Mouse (Mus musculus): ENCODE data around the gene Gpatch3. TPM values are rescaled to one million over a fixed set of nuclear protein-coding genes. Genes with fewer than 3 reads are reported as not detected.

Gene Gpatch3
- polyA plus RNA-seq, 1 experiment from 2014 or later: 7.7 TPM

DNA sequence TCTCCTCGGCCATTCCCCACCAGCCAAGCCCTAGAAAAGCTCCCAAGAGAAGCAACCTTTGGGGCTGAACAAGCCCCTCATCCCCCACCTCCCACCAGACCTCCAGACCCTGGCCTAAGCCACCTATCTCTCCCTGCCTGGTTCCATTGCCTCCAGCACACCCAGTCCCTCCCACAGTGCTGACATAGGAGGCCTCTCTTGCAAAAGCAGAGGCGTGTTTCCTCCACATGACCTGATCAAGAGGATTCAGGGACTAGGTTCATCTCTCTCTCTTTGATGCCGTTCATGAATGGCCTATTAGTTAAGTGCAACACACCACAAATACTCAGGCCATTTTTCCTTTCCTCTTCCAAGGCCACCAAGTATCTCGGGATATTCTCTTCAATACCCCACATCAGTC, 14.7 kb upstream of the Gpatch3 start:
- Histone ChIP-seq H3K27ac (no peak overlapping the region), H3K36me3 (ENCODE audit: poor library complexity, severe bottlenecking) (no peaks in the 10 kb centered on the region), H3K4me2 (no peak overlapping the region), H3K9me3 (replicated peaks) (no peaks in the 10 kb centered on the region; the same call in 1 of the 2 replicates), H3K4me3 (no peak overlapping the region), H3K9ac (no peak overlapping the region), H3K4me1 (no peaks in the 10 kb centered on the region), H3K27me3 (0 out of 2 replicates have a peak, but pooled peaks cover 4% of the 10 kb centered on the region)
- ATAC-seq: no peak
- 75% methylated on average over 4 of the region's 4 CpGs for whole genome bisulfite sequencing

GRCm38 (mm10) chr4:133561622-133562021, 12.9 kb upstream of the Gpatch3 start:
- Histone ChIP-seq H3K9me3 (replicated peaks) (no peaks in the 10 kb centered on the region; the same call in 1 of the 2 replicates), H3K9ac (no peak overlapping the region), H3K4me2 (no peak overlapping the region), H3K36me3 (ENCODE audit: poor library complexity, severe bottlenecking) (no peaks in the 10 kb centered on the region), H3K4me1 (no peaks in the 10 kb centered on the region), H3K27me3 (no peaks in the 10 kb centered on the region), H3K4me3 (no peak overlapping the region), H3K27ac (no peak overlapping the region)
- ATAC-seq: no peak
- 70% methylated on average over 4 of the region's 4 CpGs for WGBS

DNA sequence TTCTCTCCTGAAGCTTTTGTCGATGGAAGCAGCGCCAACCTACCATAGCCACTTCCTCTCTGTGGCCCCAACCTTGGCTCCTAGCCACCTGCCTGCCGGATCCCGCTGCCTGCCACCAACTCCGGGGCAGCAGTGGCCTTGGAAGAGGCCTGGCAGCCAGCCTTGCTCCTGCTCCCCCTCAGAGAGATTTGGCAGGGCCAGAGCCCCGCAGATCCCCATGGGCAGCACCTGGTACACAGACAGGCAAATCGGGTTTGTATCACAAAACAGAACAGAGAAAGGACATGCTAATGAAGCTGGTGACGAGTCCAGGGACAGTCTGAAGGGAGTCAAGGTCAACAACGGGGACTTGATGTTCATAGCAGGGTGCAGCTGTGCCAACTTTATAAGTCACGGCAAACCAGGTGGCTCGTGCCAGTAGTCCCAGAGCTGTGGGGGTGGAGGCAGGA, 11.4 kb upstream of the Gpatch3 start:
- no peak overlapping the region for H3K4me2 ChIP-seq
- H3K27me3 ChIP-seq: no peaks in the 10 kb centered on the region
- H3K36me3 ChIP-seq (ENCODE audit: poor library complexity, severe bottlenecking): no peaks in the 10 kb centered on the region
- no peak overlapping the region for H3K27ac ChIP-seq
- no peaks in the 10 kb centered on the region; the same call in 1 of the 2 replicates for H3K9me3 ChIP-seq (replicated peaks)
- WGBS: 69% methylated on average over 11 of the region's 11 CpGs
- ATAC-seq: no peak
- H3K4me3 ChIP-seq: no peak overlapping the region
- no peaks in the 10 kb centered on the region for H3K4me1 ChIP-seq
- no peak overlapping the region for H3K9ac ChIP-seq

DNA sequence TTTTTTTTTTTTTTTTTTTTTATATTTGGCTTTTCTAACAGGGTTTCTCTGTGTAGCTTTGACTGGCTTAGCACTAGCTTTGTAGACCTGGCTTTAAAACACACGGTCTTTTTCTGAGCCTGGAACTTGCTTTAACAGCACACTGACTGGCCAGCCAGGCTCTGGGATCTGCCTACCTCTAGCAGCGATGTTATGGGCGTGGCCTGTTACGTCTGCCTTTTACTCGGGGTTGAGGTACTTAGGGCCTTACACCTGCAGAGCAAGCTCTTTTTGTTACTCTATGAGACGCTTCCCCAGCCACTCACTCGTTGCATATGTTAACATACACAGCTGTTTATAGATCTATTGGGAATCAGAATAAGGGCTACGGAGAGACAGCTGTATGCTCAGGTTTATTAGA, 7.3 kb upstream of the Gpatch3 start:
- no peak overlapping the region for H3K4me3 ChIP-seq
- H3K27ac ChIP-seq: no peak overlapping the region
- ATAC-seq: no peak
- no peak overlapping the region for H3K4me2 ChIP-seq
- H3K9ac ChIP-seq: no peak overlapping the region
- no peaks in the 10 kb centered on the region; the same call in 1 of the 2 replicates for H3K9me3 ChIP-seq (replicated peaks)
- 31% methylated on average over 8 of the region's 8 CpGs for WGBS
- H3K4me1 ChIP-seq: no peaks in the 10 kb centered on the region
- 0 out of 2 replicates have a peak, but pooled peaks cover 4% of the 10 kb centered on the region for H3K27me3 ChIP-seq
- no peaks in the 10 kb centered on the region for H3K36me3 ChIP-seq (ENCODE audit: poor library complexity, severe bottlenecking)

GRCm38 (mm10) chr4:133569291-133570065, 5.1 kb upstream of the Gpatch3 start:
- Histone ChIP-seq H3K36me3 (ENCODE audit: poor library complexity, severe bottlenecking) (no peaks in the 10 kb centered on the region), H3K9me3 (replicated peaks) (no peaks in the 10 kb centered on the region; the same call in 1 of the 2 replicates), H3K27ac (no peak overlapping the region), H3K27me3 (0 out of 2 replicates have a peak, but pooled peaks cover 4% of the 10 kb centered on the region), H3K9ac (no peak overlapping the region), H3K4me3 (no peak overlapping the region), H3K4me2 (no peak overlapping the region), H3K4me1 (peaks cover 5% of the 10 kb centered on the region)
- 87% methylated on average over 10 of the region's 10 CpGs for WGBS
- no peak for ATAC-seq

DNA sequence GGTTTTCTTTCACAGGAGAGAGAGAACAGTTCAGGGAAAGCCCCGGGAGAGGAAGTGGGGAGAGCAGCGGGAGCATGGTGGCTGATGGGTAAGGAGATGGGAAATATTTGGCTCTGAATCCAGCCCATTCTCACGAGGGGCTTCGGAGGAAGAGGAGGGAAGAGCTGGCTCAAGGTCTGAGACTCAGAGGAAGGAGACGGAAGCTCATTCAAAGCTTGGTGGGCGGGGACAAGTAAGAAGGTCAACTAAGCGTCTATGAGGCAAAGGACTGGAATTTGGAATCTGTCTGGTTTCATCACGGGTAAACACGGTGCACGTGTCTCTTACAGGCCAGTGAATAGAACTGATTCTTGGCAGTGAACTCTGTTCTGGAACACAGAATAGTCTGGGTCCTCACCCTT, 4.5 kb upstream of the Gpatch3 start:
- Histone ChIP-seq H3K4me2 (no peak overlapping the region), H3K4me3 (no peak overlapping the region), H3K9ac (no peak overlapping the region), H3K27ac (no peak overlapping the region), H3K36me3 (ENCODE audit: poor library complexity, severe bottlenecking) (no peaks in the 10 kb centered on the region), H3K9me3 (replicated peaks) (no peaks in the 10 kb centered on the region), H3K4me1 (peaks cover 6% of the 10 kb centered on the region), H3K27me3 (0 out of 2 replicates have a peak, but pooled peaks cover 4% of the 10 kb centered on the region)
- no peak for ATAC-seq
- WGBS: 63% methylated on average over 10 of the region's 10 CpGs

DNA sequence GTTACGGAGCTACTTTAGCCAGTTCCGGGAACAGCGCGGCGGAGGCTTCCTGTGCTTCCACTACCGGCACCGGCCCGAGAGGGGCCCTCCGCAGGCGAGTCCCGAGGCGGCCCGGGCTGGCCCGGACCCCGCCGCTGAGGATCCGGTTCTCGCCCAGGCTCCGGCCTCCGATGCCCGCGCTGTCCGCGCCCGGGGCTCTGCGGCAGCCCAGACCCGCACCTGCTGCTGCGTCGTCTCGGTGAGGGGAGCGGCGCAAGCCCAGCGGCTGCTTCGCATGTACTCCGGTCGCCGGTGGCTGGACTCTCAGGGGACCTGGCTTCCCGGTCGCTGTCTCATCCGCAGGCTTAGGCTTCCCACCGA, 278 bp downstream of the Gpatch3 start:
- Histone ChIP-seq H3K4me1 (peaks cover 16% of the 10 kb centered on the region), H3K27ac (no peak overlapping the region), H3K27me3 (0 out of 2 replicates have a peak, but pooled peaks cover 4% of the 10 kb centered on the region), H3K36me3 (ENCODE audit: poor library complexity, severe bottlenecking) (peaks cover 20% of the 10 kb centered on the region), H3K9me3 (replicated peaks) (no peaks in the 10 kb centered on the region), H3K9ac (peak overlapping the region; percentile 88), H3K4me2 (peak overlapping the region; percentile 90), H3K4me3 (peak overlapping the region; percentile 98)
- ATAC-seq: peak; percentile 41
- under 1% methylated on average over 41 of the region's 41 CpGs for WGBS

- no peak overlapping the region for H3K4me2 ChIP-seq
- no peak overlapping the region for H3K27ac ChIP-seq
- no peaks in the 10 kb centered on the region for H3K9me3 ChIP-seq (replicated peaks)
- no peaks in the 10 kb centered on the region for H3K27me3 ChIP-seq
- no peak overlapping the region for H3K9ac ChIP-seq
- peaks cover 16% of the 10 kb centered on the region for H3K4me1 ChIP-seq
- 74% methylated on average over 12 of the region's 12 CpGs for WGBS
- H3K36me3 ChIP-seq (ENCODE audit: poor library complexity, severe bottlenecking): peaks cover 52% of the 10 kb centered on the region
- H3K4me3 ChIP-seq: no peak overlapping the region
- ATAC-seq: no peak
Observed at GRCm38 (mm10) chr4:133577983-133578382, 3.4 kb downstream of the Gpatch3 start.

DNA sequence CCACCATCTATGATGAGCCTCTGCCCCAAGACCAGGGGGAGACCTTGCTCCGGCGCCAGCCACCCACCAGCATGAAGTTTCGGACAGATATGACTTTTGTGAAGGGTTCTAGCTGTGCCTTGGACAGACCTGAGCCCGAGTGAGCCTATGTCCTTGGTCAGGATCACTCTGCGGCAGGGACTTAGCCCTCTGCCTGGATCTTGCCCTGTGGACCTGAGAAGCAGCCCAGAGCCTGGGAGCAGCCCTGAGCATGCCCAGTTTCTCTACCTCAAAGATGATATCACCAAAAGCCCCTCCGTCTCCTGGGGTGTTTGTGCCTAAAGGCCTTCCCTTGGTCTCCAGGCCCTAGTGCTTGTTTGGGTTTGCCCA, 9.1 kb downstream of the Gpatch3 start:
- Histone ChIP-seq H3K9ac (peak overlapping the region; percentile 84), H3K4me1 (peaks cover 18% of the 10 kb centered on the region), H3K4me3 (peak overlapping the region; percentile 87), H3K36me3 (ENCODE audit: poor library complexity, severe bottlenecking) (peaks cover 73% of the 10 kb centered on the region), H3K27me3 (no peaks in the 10 kb centered on the region), H3K27ac (peak overlapping the region; percentile 81), H3K4me2 (peak overlapping the region; percentile 100), H3K9me3 (replicated peaks) (no peaks in the 10 kb centered on the region)
- WGBS: 62% methylated on average over 6 of the region's 6 CpGs
- ATAC-seq: 0 out of 2 replicates have a peak, but pooled peaks have one; percentile 33

DNA sequence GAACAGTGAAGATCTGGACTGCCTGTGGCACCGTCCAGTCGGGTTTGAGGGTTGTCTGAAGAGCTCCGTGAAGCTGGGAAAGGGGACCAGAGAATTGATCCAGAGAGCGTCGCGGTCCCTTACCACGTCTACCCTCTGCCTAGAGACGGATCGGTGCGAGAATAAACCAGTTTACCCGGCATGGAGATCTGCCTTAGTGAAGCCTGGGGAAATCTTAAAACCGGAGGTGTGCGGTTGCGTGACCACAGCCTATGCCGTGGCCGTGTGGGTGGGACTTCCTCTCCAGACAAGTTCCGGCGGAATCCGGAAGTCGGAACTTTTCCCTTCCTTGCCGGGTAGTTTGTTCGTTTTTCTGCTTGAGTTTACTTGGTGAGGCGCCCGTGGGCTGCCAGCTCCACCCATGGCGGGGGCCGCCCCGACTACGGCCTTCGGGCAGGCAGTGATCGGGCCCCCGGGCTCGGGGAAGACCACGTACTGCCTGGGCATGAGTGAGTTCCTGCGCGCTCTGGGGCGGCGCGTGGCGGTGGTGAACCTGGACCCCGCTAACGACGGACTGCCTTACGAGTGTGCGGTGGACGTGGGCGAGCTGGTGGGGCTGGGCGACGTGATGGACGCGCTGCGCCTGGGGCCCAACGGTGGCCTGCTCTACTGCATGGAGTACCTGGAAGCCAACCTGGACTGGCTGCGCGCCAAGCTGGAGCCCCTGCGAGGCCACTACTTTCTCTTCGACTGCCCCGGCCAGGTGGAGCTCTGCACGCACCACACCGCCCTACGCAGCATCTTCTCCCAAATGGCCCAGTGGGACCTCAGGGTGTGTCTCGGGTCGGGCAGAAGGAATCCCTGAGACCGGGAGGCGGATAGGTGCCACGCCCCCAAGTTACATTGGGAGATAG, 9.8 kb downstream of the Gpatch3 start, which contains the start of gene Gpn2:
Gpn2 (plus strand) TSS at position 304 of the 893 bp plus-strand sequence.
- Histone ChIP-seq H3K27ac (peak within 1 kb of the TSS; percentile 81), H3K4me3 (peak within 1 kb of the TSS; percentile 87), H3K4me2 (peak within 1 kb of the TSS; percentile 100), H3K4me1 (peaks cover 18% of the 10 kb centered on the region), H3K27me3 (no peaks in the 10 kb centered on the region), H3K36me3 (ENCODE audit: poor library complexity, severe bottlenecking) (peaks cover 73% of the 10 kb centered on the region), H3K9me3 (replicated peaks) (no peaks in the 10 kb centered on the region), H3K9ac (peak within 1 kb of the TSS; percentile 84)
- ATAC-seq: peak; percentile 94
- WGBS: 2% methylated on average over 65 of the region's 65 CpGs

- H3K27ac ChIP-seq: no peak overlapping the region
- no peak for ATAC-seq
- no peak overlapping the region for H3K4me3 ChIP-seq
- no peaks in the 10 kb centered on the region for H3K27me3 ChIP-seq
- 34% methylated on average over 7 of the region's 7 CpGs for WGBS
- H3K9ac ChIP-seq: no peak overlapping the region
- H3K4me1 ChIP-seq: no peaks in the 10 kb centered on the region
- no peaks in the 10 kb centered on the region for H3K9me3 ChIP-seq (replicated peaks)
- H3K36me3 ChIP-seq (ENCODE audit: poor library complexity, severe bottlenecking): peaks cover 48% of the 10 kb centered on the region
- H3K4me2 ChIP-seq: no peak overlapping the region
Observed at GRCm38 (mm10) chr4:133592570-133592969, 18.0 kb downstream of the Gpatch3 start.

DNA sequence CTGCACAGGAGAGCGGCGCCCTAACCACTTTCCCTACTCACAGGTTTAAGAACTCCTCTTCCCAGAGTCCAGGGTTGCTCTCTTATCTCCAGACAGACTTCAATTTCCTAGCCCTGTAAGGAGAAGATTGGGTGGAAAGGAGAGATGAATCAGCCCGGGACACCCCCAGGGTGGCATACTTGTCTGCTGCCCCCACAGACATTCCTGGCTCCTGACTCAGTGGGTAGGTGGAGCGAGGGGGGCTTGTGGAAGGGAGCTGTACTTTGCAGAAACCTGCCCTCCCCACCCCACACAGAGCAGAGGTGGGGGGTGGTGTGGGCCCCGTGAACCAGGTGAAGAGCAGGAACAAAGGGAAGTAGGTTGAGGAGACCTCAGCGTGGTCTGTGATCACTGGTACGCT, 21.0 kb downstream of the Gpatch3 start:
- Histone ChIP-seq H3K4me3 (no peak overlapping the region), H3K4me2 (no peak overlapping the region), H3K9ac (no peak overlapping the region), H3K36me3 (ENCODE audit: poor library complexity, severe bottlenecking) (peaks cover 19% of the 10 kb centered on the region), H3K4me1 (peaks cover 13% of the 10 kb centered on the region), H3K9me3 (replicated peaks) (no peaks in the 10 kb centered on the region), H3K27me3 (peaks cover 25% of the 10 kb centered on the region), H3K27ac (no peak overlapping the region)
- ATAC-seq: no peak
- WGBS: 76% methylated on average over 7 of the region's 7 CpGs

All from forebrain, embryonic 13.5 days (tissue).